Mouse (Mus musculus) stomach, embryonic 15.5 days (tissue): ENCODE measurements around the gene Zkscan3. TPM values are rescaled to one million over a fixed set of nuclear protein-coding genes. Genes with fewer than 3 reads are reported as not detected.

Experiments
- ATAC-seq: fragments of 200-750 bp; cut with Nextera tagmentation; 2 replicates; pipeline ENCODE4 v1.8.0; 2017; ENCODE audit warnings: low read depth, moderate number of reproducible peaks, moderate TSS enrichment; ENCODE audit not compliant: insufficient read depth, low FRiP score
- H3K27ac ChIP-seq: fragments of 300-500 bp; sonication (generic); 2 replicates; pipeline ENCODE4 v1.5.1; 2015; ENCODE audit warnings: mild to moderate bottlenecking, inconsistent platforms
- H3K27me3 ChIP-seq: fragments of 300-500 bp; sonication (generic); replicated peaks from 2 replicates; pipeline ENCODE4 v1.6.1; 2015; ENCODE audit warnings: inconsistent platforms
- H3K36me3 ChIP-seq: fragments of 300-500 bp; sonication (generic); 2 replicates; pipeline ENCODE4 v1.6.1; 2015; ENCODE audit warnings: inconsistent platforms
- H3K4me1 ChIP-seq: fragments of 300-500 bp; sonication (generic); 2 replicates; pipeline ENCODE4 v1.6.1; 2015; ENCODE audit warnings: inconsistent platforms
- H3K4me2 ChIP-seq: fragments of 300-500 bp; sonication (generic); 2 replicates; pipeline ENCODE4 v1.6.1; 2015; ENCODE audit warnings: mild to moderate bottlenecking, inconsistent platforms
- H3K4me3 ChIP-seq: fragments of 300-500 bp; sonication (generic); replicated peaks from 2 replicates; pipeline ENCODE4 v1.5.1; 2015; ENCODE audit warnings: inconsistent platforms
- H3K9ac ChIP-seq: fragments of 300-500 bp; sonication (generic); 2 replicates; pipeline ENCODE4 v1.6.1; 2015; ENCODE audit warnings: inconsistent platforms
- H3K9me3 ChIP-seq: fragments of 300-500 bp; sonication (generic); 2 replicates; pipeline ENCODE4 v1.6.1; 2016; ENCODE audit warnings: inconsistent platforms
- WGBS: fragments of 180-500 bp; shearing (Covaris S2); methylation state at CpG from one replicate; pipeline ENCODE4 v1.1.7; 2015; 5-methylcytosine and 5-hydroxymethylcytosine counted together
- polyA plus RNA-seq: library from polyadenylated mRNA; unstranded; fragments of >200 nt; fragmentation: Nextera tagmentation; extraction: Ambion mirVana; gene quantifications from 2 replicates; pipeline ENCODE4 v1.2.1, GENCODE M21; 2015

The Zkscan3 gene
- 77.7 and 80.7 TPM in 2 replicates for polyA plus RNA-seq

DNA sequence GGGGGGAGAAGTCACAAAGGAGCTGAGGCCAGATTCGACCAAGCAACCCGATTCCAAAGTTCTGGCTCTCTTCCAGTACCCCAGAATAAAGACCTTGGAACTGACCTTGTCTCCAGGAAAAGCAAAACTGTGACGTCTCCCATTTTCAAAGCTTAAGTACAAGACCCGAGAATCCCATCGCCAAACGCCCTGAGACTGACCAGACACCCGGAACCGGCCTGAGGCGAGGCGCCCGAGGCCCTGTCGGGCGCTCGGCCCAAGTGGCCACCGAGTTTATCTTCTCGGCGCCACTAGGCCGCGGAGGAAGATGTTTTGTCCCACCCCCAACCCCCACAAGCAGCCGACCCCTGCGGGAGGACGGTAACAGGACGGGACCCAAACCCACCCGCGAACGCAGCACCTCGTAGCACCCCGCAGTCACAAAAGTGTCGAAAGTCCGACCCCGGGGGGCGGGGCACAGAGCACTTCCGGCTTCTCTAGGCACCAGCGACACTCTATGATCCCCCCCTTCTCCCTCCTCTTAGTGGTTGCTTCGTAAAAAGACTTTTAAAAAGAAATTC, at the start of gene Zkscan3:
TSS of gene Zkscan3 (minus strand) at position 469 of the 560 bp plus-strand sequence.
- under 1% methylated on average over 35 of the region's 35 CpGs for WGBS

DNA sequence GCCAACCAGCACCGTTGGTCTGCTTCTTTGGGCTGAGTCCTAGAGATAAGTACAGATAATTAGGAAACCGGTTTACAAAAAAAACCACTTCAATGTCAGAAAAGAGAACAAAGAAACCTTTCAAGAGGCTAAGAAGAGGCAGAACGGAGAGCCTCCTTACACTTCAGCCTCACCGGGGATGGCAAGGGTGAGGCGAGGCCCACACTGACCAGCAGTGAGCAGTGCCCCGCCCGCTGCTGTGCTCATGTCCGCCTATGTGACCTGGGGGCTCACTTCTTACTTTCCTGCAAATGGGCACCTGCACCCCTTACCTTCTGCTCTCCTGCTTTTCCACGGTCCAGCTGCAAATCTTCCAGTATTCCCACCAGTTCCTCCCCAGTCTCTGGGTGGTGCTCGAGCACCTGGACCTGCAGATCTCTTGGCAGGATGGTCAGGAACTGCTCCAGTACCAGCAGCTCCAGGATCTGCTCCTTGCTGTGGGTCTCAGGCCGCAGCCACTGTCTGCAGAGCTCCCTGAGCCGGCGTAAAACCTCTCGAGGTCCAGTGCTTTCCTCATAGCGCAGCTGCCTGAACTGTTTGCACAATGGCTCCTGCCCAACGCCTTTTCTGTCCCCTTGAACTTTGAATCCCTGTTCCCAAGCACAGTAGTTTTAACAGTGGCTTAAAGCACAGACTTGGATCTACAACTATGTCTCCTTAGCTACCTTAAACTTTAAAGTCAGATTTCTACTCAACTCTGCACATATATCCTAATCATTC, 45.5 kb upstream of the Zkscan3 start:
- H3K4me2 ChIP-seq, result no peak overlapping the region
- H3K4me3 ChIP-seq, result no peak overlapping the region
- H3K27me3 ChIP-seq, result no peaks in the 10 kb centered on the region
- peaks cover 21% of the 10 kb centered on the region for H3K36me3 ChIP-seq
- 0 out of 2 replicates have a peak overlapping the region, but pooled peaks have one; percentile 13 for H3K27ac ChIP-seq
- no peak overlapping the region for H3K9ac ChIP-seq
- WGBS, result 72% methylated on average over 16 of the region's 16 CpGs
- no peaks in the 10 kb centered on the region for H3K9me3 ChIP-seq
- H3K4me1 ChIP-seq, result peaks cover 6% of the 10 kb centered on the region; the same call in 1 of the 2 replicates
- ATAC-seq, result peak; percentile 31; the same call in 1 of the 2 replicates

More for the DNA sequence above, at the start of gene Zkscan3:
- Histone ChIP-seq H3K9ac (peak within 1 kb of the TSS; percentile 69), H3K4me2 (peak within 1 kb of the TSS; percentile 59), H3K27ac (peak within 1 kb of the TSS; percentile 81), H3K27me3 (no peaks in the 10 kb centered on the region), H3K4me3 (peak within 1 kb of the TSS; percentile 88), H3K9me3 (no peaks in the 10 kb centered on the region), H3K4me1 (peaks cover 8% of the 10 kb centered on the region; the same call in 1 of the 2 replicates), H3K36me3 (peaks cover 12% of the 10 kb centered on the region; the same call in 1 of the 2 replicates)
- ATAC-seq, result peak; percentile 94

GRCm38 (mm10) chr13:21446796-21447195, 44.2 kb upstream of the Zkscan3 start:
- ATAC-seq, result no peak
- Histone ChIP-seq H3K27me3 (no peaks in the 10 kb centered on the region), H3K4me2 (no peak overlapping the region), H3K4me3 (no peak overlapping the region), H3K27ac (no peak overlapping the region), H3K4me1 (no peaks in the 10 kb centered on the region), H3K9me3 (no peaks in the 10 kb centered on the region), H3K36me3 (peaks cover 21% of the 10 kb centered on the region), H3K9ac (no peak overlapping the region)
- 88% methylated on average over 9 of the region's 9 CpGs for WGBS

DNA sequence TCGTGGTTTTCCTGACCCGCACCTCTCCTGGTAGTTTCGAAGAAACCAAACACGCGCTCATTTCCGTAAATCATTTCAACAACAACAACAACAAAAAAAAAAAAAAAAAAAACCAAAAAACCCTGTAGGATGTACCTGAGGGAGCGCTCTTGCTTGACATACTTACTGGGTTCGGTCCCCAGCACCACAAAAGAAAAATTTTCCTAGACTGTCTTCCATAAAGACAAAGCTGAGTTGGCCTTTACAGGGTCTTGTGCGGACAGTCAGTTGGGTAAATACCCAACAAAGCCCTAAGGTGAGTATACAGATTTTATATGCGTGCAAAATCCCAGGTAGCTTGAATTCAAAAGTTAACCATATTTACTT, 38.6 kb upstream of the Zkscan3 start:
- Histone ChIP-seq H3K4me3 (peak overlapping the region; percentile 54), H3K27me3 (no peaks in the 10 kb centered on the region), H3K9ac (no peak overlapping the region), H3K9me3 (no peaks in the 10 kb centered on the region), H3K27ac (peak overlapping the region; percentile 80; the same call in 1 of the 2 replicates), H3K36me3 (peaks cover 11% of the 10 kb centered on the region), H3K4me1 (no peaks in the 10 kb centered on the region), H3K4me2 (peak overlapping the region; percentile 75)
- 16% methylated on average over 10 of the region's 10 CpGs for WGBS
- ATAC-seq, result no peak

GRCm38 (mm10) chr13:21440503-21441206, 38.1 kb upstream of the Zkscan3 start, which contains the start of gene Pgbd1:
Gene Pgbd1, minus strand, starts transcription at chr13:21441058.
- peak within 1 kb of the TSS; percentile 54 for H3K4me3 ChIP-seq

GRCm38 (mm10) chr13:21435476-21435875, 32.9 kb upstream of the Zkscan3 start:
- Histone ChIP-seq H3K4me1 (no peaks in the 10 kb centered on the region), H3K9ac (no peak overlapping the region), H3K4me3 (no peak overlapping the region), H3K4me2 (no peak overlapping the region), H3K9me3 (no peaks in the 10 kb centered on the region), H3K27ac (no peak overlapping the region), H3K27me3 (no peaks in the 10 kb centered on the region), H3K36me3 (no peaks in the 10 kb centered on the region)
- WGBS, result 79% methylated on average over 4 of the region's 4 CpGs
- no peak for ATAC-seq

More at GRCm38 (mm10) chr13:21440503-21441206, 38.1 kb upstream of the Zkscan3 start, which contains the start of gene Pgbd1:
- Histone ChIP-seq H3K9ac (peak within 1 kb of the TSS; percentile 45), H3K9me3 (no peaks in the 10 kb centered on the region), H3K27me3 (no peaks in the 10 kb centered on the region), H3K4me1 (no peaks in the 10 kb centered on the region), H3K4me2 (peak within 1 kb of the TSS; percentile 75), H3K36me3 (peaks cover 11% of the 10 kb centered on the region), H3K27ac (peak within 1 kb of the TSS; percentile 80)
- ATAC-seq, result peak; percentile 79; the same call in 1 of the 2 replicates
- WGBS, result under 1% methylated on average over 32 of the region's 32 CpGs

DNA sequence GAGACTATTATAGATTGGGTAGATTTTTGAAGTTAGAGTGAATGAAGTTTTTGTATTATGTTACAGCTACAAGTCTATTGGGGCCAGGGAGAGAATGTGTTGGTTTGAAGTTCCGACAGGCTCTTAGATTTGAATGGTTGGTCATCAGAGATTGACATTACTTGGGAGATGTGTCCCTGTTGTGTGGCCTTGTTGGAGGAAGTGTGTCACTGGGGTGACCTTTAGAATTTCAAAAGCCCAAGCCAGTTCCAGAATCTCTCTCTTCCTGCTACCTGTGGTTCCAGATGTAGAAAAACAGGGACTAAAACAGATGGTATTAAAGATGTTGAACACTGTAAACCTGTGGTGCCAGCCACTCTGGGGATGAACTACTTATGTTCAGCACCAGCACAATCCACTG, 25.1 kb upstream of the Zkscan3 start:
- no peaks in the 10 kb centered on the region for H3K4me1 ChIP-seq
- no peaks in the 10 kb centered on the region for H3K9me3 ChIP-seq
- H3K27me3 ChIP-seq, result no peaks in the 10 kb centered on the region
- no peak overlapping the region for H3K4me3 ChIP-seq
- H3K27ac ChIP-seq, result no peak overlapping the region
- H3K9ac ChIP-seq, result no peak overlapping the region
- no peak overlapping the region for H3K4me2 ChIP-seq
- ATAC-seq, result no peak
- WGBS, result 98% methylated on average over 1 of the region's 1 CpGs
- no peaks in the 10 kb centered on the region for H3K36me3 ChIP-seq

DNA sequence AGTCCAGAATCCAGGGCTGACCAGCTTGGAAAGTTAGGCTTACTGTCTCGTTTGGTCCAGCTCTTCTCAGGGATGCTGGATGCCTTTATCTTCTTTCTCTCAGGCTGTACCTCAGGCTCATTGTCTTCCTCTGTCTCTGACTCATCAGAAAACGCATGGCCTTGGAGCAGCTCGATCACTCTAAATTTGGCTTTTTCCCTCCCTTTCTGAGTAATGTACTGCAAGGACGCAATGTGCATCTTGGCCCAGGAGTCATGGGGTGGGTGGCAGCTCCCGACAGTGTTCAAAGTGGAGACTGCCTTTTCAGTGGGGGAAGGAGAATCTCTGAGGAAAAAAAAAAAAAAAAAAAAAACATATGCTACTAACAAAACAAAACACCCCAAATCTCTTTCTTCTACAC, 20.7 kb upstream of the Zkscan3 start:
- Histone ChIP-seq H3K27me3 (no peaks in the 10 kb centered on the region), H3K9ac (no peak overlapping the region), H3K4me3 (no peak overlapping the region), H3K4me1 (no peaks in the 10 kb centered on the region), H3K27ac (no peak overlapping the region), H3K4me2 (no peak overlapping the region), H3K36me3 (no peaks in the 10 kb centered on the region), H3K9me3 (no peaks in the 10 kb centered on the region)
- no peak for ATAC-seq
- WGBS, result 65% methylated on average over 5 of the region's 5 CpGs

- no peaks in the 10 kb centered on the region for H3K4me1 ChIP-seq
- no peak overlapping the region for H3K9ac ChIP-seq
- peak; percentile 95 for ATAC-seq
- H3K36me3 ChIP-seq, result no peaks in the 10 kb centered on the region
- no peak overlapping the region for H3K4me2 ChIP-seq
- 50% methylated on average over 6 of the region's 6 CpGs for WGBS
- no peaks in the 10 kb centered on the region for H3K9me3 ChIP-seq
- no peak overlapping the region for H3K4me3 ChIP-seq
- H3K27ac ChIP-seq, result no peak overlapping the region
- H3K27me3 ChIP-seq, result no peaks in the 10 kb centered on the region
Observed at GRCm38 (mm10) chr13:21418865-21419264, 16.3 kb upstream of the Zkscan3 start.

DNA sequence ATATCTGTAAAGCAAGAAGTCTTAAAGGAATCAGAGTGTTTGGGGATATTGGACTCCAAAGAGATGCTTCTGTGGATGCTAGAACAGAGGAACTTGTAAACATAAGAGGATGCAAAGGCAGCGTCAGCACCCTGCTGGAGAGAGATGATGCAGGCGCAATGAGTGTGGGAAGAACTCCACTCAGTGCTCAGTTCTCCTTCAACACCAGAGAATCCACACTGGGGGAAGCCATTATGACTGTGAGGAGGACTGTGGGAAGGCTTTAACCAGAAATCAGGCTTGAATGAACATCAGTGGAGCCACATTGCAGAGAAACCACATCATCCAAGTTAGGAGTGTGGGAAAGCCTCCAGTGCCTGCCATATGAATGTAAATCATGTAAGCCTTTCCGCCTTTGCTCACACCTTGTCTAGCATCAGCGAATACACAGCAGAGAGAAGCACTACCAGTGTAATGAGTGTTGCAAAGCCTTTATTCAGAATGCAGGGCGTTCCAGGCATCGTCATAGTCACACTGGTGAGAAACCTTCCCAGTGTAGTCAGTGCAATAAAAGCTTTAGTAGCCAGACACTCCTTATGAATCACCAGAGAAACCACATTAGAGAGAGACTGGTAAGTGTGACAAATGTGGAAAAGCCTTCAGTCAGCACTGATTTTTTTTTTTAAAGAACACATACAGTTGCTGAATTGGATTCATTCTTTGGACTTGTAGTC, 14.9 kb upstream of the Zkscan3 start:
- H3K4me2 ChIP-seq, result no peak overlapping the region
- ATAC-seq, result no peak

GRCm38 (mm10) chr13:21415750-21416149, 13.2 kb upstream of the Zkscan3 start:
- H3K9ac ChIP-seq, result no peak overlapping the region
- no peaks in the 10 kb centered on the region for H3K27me3 ChIP-seq
- H3K4me1 ChIP-seq, result no peaks in the 10 kb centered on the region
- 90% methylated on average over 2 of the region's 2 CpGs for WGBS
- no peaks in the 10 kb centered on the region for H3K36me3 ChIP-seq
- no peak for ATAC-seq
- H3K27ac ChIP-seq, result peak overlapping the region; percentile 65; the same call in 1 of the 2 replicates
- no peak overlapping the region for H3K4me2 ChIP-seq
- H3K4me3 ChIP-seq, result no peak overlapping the region
- H3K9me3 ChIP-seq, result no peaks in the 10 kb centered on the region

More for the DNA sequence above, 14.9 kb upstream of the Zkscan3 start:
- H3K36me3 ChIP-seq, result no peaks in the 10 kb centered on the region
- no peak overlapping the region for H3K4me3 ChIP-seq
- no peak overlapping the region for H3K9ac ChIP-seq
- no peaks in the 10 kb centered on the region for H3K27me3 ChIP-seq
- 80% methylated on average over 6 of the region's 6 CpGs for WGBS
- no peaks in the 10 kb centered on the region for H3K9me3 ChIP-seq
- no peak overlapping the region for H3K27ac ChIP-seq
- H3K4me1 ChIP-seq, result no peaks in the 10 kb centered on the region
